Mouse (Mus musculus) kidney, postnatal 0 days (tissue): ENCODE data around the gene Hist1h1a. TPM values are rescaled to one million over a fixed set of nuclear protein-coding genes. Genes with fewer than 3 reads are reported as not detected.

Source experiments
- ATAC-seq: fragments of 200-750 bp; cut with Nextera tagmentation; replicated peaks from 2 replicates; pipeline ENCODE4 v1.8.0; 2017; ENCODE audit warnings: low read depth, moderate number of reproducible peaks, moderate TSS enrichment, moderate library complexity; ENCODE audit not compliant: low FRiP score
- DNase-seq: peaks from one replicate; pipeline ENCODE4 v3.0.0-alpha.2; 2016; ENCODE audit warnings: low spot score
- H3K27ac ChIP-seq: fragments of 300-500 bp; sonication (generic); 2 replicates; pipeline ENCODE4 v1.5.1; 2014; ENCODE audit warnings: mild to moderate bottlenecking
- H3K27me3 ChIP-seq: fragments of 300-500 bp; sonication (generic); 2 replicates; pipeline ENCODE4 v1.6.1; 2014; ENCODE audit warnings: low read length, mixed read lengths; ENCODE audit not compliant: insufficient read depth
- H3K36me3 ChIP-seq: fragments of 300-500 bp; sonication (generic); 2 replicates; pipeline ENCODE4 v1.6.1; 2014; ENCODE audit warnings: low read length, mixed read lengths; ENCODE audit not compliant: insufficient read depth
- H3K4me1 ChIP-seq: fragments of 300-500 bp; sonication (generic); replicated peaks from 2 replicates; pipeline ENCODE4 v1.6.1; 2014; ENCODE audit warnings: antibody characterized with exemption, low read length, mixed read lengths; ENCODE audit not compliant: insufficient read depth
- H3K4me2 ChIP-seq: fragments of 300-500 bp; sonication (generic); 2 replicates; pipeline ENCODE4 v1.6.1; 2014; ENCODE audit warnings: mild to moderate bottlenecking, low read length, moderate library complexity, mixed read lengths
- H3K4me3 ChIP-seq: fragments of 300-500 bp; sonication (generic); replicated peaks from 2 replicates; pipeline ENCODE4 v1.5.1; 2014; ENCODE audit warnings: low read depth, low read length
- H3K9ac ChIP-seq: fragments of 300-500 bp; sonication (generic); 2 replicates; pipeline ENCODE4 v1.6.1; 2014; ENCODE audit warnings: low read depth, low read length
- H3K9me3 ChIP-seq: fragments of 300-500 bp; sonication (generic); replicated peaks from 2 replicates; pipeline ENCODE4 v1.6.1; 2016; ENCODE audit warnings: low read length, inconsistent platforms, mixed read lengths
- CTCF ChIP-seq: IDR thresholded peaks from 2 replicates; pipeline ENCODE4 v1.5.1; 2016; ENCODE audit warnings: antibody characterized with exemption, low read depth, mild to moderate bottlenecking, moderate library complexity
- WGBS: fragments of 180-500 bp; shearing (Covaris S2); extraction: QIAGEN DNeasy Blood & Tissue Kit; methylation state at CpG from one replicate; pipeline ENCODE4 v1.1.7; 2014; 5-methylcytosine and 5-hydroxymethylcytosine counted together
- microRNA-seq: library from miRNA; unstranded; fragments of <30 nt; microRNA quantifications from one replicate; pipeline ENCODE4, GENCODE M21; 2016
- polyA plus RNA-seq: library from polyadenylated mRNA; unstranded; fragments of >200 nt; fragmentation: Nextera tagmentation; extraction: Ambion mirVana; gene quantifications from 2 replicates; pipeline ENCODE4 v1.2.1, GENCODE M21; 2015

The Hist1h1a gene
- polyA plus RNA-seq, 1 experiment from 2014 or later = 1.3 TPM

DNA sequence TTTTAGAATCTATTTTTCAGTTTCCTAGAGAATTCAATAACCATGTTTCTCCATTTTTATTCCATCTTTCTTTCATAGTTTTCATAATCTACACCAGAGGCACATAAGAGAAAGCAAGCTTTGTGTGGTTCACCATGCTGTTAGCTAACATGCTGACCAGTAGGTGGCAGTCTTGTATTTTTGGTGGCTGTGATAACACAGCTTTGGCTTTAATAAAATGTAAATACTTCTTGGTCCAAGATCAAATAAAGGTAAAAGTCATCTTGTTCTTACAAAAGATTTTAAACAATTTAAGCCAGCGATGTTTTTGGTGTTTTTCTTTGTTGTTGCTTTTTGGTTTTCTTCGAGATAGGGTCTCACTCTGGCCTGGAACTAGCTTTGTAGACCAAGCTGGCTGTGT lies 29.1 kb downstream of the Hist1h1a start:
- Histone ChIP-seq H3K9ac (no peak overlapping the region), H3K4me1 (no peaks in the 10 kb centered on the region), H3K4me3 (no peak overlapping the region), H3K36me3 (no peaks in the 10 kb centered on the region), H3K27ac (no peak overlapping the region), H3K4me2 (no peak overlapping the region), H3K27me3 (no peaks in the 10 kb centered on the region), H3K9me3 (no peaks in the 10 kb centered on the region)
- 50% methylated on average over 2 of the region's 2 CpGs for WGBS
- DNase-seq = peak; percentile 78
- peak; percentile 91 for TF ChIP-seq CTCF
- no peak for ATAC-seq

DNA sequence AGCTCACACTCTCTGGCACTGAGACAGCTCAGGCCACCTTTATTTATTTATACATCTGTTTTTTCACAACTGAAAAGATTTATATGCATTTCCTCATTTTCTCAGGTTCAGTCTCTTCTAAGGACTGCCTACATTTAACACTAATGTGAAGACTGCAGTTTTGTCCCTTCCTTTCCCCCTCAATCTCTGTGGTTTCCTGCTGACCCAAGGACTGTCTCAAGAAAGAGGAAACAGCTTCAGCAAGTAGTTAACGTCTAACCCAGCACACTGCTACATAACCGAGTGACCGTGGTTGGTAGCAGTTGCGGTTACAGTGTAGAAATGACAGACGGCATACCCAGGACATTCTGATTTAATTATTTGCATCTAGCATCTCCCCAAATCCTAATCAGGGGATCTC lies 35.9 kb downstream of the Hist1h1a start:
- Histone ChIP-seq H3K9ac (no peak overlapping the region), H3K9me3 (no peaks in the 10 kb centered on the region), H3K27me3 (no peaks in the 10 kb centered on the region), H3K27ac (no peak overlapping the region), H3K4me2 (no peak overlapping the region), H3K36me3 (no peaks in the 10 kb centered on the region), H3K4me1 (0 out of 2 replicates have a peak, but pooled peaks cover 4% of the 10 kb centered on the region), H3K4me3 (no peak overlapping the region)
- no peak for TF ChIP-seq CTCF
- 38% methylated on average over 5 of the region's 5 CpGs for WGBS
- DNase-seq (peak; percentile 11), ATAC-seq (no peak)

DNA sequence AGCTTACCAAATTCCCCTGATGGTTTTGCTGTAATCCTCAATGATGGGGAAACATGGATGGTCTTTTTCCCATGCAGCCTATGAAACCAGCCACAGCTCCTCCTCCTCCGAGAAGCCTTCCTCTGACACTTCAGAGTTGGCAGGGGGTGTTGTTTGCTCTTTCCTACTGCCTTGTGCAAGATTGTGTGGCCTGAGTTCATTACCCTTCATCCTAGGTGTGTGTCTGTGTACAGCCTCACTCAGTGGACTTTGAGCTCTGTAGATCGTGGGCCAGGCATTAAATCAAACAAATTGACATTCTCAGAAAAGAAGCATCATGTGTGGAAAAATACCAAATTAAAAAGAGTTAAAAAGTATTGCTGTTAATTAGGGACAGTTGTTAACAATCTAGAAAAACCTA lies 41.1 kb downstream of the Hist1h1a start:
- no peaks in the 10 kb centered on the region for H3K9me3 ChIP-seq
- H3K27me3 ChIP-seq = no peaks in the 10 kb centered on the region
- H3K4me3 ChIP-seq = no peak overlapping the region
- H3K27ac ChIP-seq = no peak overlapping the region
- no peak overlapping the region for H3K4me2 ChIP-seq
- no peak for TF ChIP-seq CTCF
- 0 out of 2 replicates have a peak, but pooled peaks cover 4% of the 10 kb centered on the region for H3K4me1 ChIP-seq
- WGBS = 69% methylated on average over 2 of the region's 2 CpGs
- DNase-seq (no peak), ATAC-seq (no peak)
- no peaks in the 10 kb centered on the region for H3K36me3 ChIP-seq
- no peak overlapping the region for H3K9ac ChIP-seq

DNA sequence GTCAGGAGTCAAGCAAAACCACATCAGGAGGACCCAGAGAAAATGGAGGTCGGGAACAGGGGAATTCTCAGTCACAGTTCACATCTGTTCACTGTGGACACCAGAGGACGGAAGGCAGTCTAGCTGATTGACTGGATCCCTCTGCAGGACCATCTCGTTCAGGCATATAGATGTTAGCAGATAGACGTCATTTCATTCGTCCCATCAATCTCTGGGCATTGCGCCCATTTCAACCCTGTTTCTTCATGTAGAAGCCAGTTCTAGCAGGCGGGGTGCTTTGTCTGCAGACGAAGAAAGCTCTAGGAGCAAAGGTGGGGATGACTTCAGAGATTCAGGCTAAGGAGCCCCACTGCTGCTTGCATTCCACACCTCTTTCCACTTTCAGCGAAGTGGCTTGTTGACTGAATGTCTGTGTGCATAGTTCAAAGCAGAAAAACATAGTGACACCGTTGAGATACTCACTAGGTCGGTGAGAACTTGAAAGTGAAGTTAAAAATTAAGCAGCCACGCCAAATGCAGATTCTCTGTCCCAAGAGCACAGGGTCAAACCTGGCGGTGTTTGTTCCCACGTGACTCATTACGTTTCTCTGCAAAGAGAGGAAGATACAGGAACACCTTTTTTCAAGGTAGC lies 43.1 kb downstream of the Hist1h1a start, which contains the start of gene Slc17a2:
Gene Slc17a2 (plus strand): TSS at position 572 of the 631 bp plus-strand sequence.
- ATAC-seq = no peak
- no peaks in the 10 kb centered on the region for H3K36me3 ChIP-seq
- TF ChIP-seq CTCF = no peak
- DNase-seq = no peak
- H3K27ac ChIP-seq = no peak within 1 kb of the TSS
- no peaks in the 10 kb centered on the region for H3K4me1 ChIP-seq
- no peaks in the 10 kb centered on the region for H3K9me3 ChIP-seq
- WGBS = 78% methylated on average over 15 of the region's 15 CpGs
- H3K9ac ChIP-seq = no peak within 1 kb of the TSS
- H3K27me3 ChIP-seq = no peaks in the 10 kb centered on the region
- no peak within 1 kb of the TSS for H3K4me3 ChIP-seq
- no peak within 1 kb of the TSS for H3K4me2 ChIP-seq

Small RNA genes lying within 50 kb of the gene (microRNA-seq; reads per million reads assigned to microRNA genes)
- gene Gm44314 (not detected), gene Gm44484 (not detected)

Other genes with a start within 250 kb of the Hist1h1a start
- gene Hist1h4h, start 232.6 kb upstream of the Hist1h1a start, polyA plus RNA-seq = 7.6 and 8.3 TPM in 2 replicates
- gene Hist1h2af, start 229.8 kb upstream of the Hist1h1a start, polyA plus RNA-seq = 3.3 and 4.9 TPM in 2 replicates
- 3.9 and 4.0 TPM in 2 replicates for gene Hist1h3g, start 228.2 kb upstream of the Hist1h1a start, polyA plus RNA-seq
- 0.37 and 0.43 TPM in 2 replicates for gene Hist1h2bh, start 220.3 kb upstream of the Hist1h1a start, polyA plus RNA-seq
- 0.71 and 0.83 TPM in 2 replicates for gene Hist1h3f, start 219.6 kb upstream of the Hist1h1a start, polyA plus RNA-seq
- 0.58 TPM in 1 of 2 replicates, not detected in the other for gene Hist1h4f, start 212.0 kb upstream of the Hist1h1a start, polyA plus RNA-seq
- 0.22 and 0.23 TPM in 2 replicates for gene Hist1h1d, start 210.4 kb upstream of the Hist1h1a start, polyA plus RNA-seq
- 3.9 and 5.0 TPM in 2 replicates for gene Hist1h3e, start 201.3 kb upstream of the Hist1h1a start, polyA plus RNA-seq
- 42.2 and 50.2 TPM in 2 replicates for gene Hist1h2ae, start 192.4 kb upstream of the Hist1h1a start, polyA plus RNA-seq
- gene Hist1h2bg, start 192.3 kb upstream of the Hist1h1a start, polyA plus RNA-seq = 3.4 and 4.1 TPM in 2 replicates
- 3.4 TPM in 2 replicates for gene Hist1h2bf, start 189.5 kb upstream of the Hist1h1a start, polyA plus RNA-seq
- 0.27 and 0.76 TPM in 2 replicates for gene Hist1h2ad, start 189.3 kb upstream of the Hist1h1a start, polyA plus RNA-seq
- 2.6 and 4.2 TPM in 2 replicates for gene Hist1h3d, start 187.9 kb upstream of the Hist1h1a start, polyA plus RNA-seq
- 68.3 and 77.0 TPM in 2 replicates for gene Hist1h4d, start 182.1 kb upstream of the Hist1h1a start, polyA plus RNA-seq
- gene Hist1h2be, start 142.5 kb upstream of the Hist1h1a start, polyA plus RNA-seq = 0.83 and 0.84 TPM in 2 replicates
- gene Hist1h1e, start 141.1 kb upstream of the Hist1h1a start, polyA plus RNA-seq = 13.0 and 14.3 TPM in 2 replicates
- gene Hist1h2ac, start 79.7 kb upstream of the Hist1h1a start, polyA plus RNA-seq = 0.75 and 1.1 TPM in 2 replicates
- gene Hist1h2bc, start 79.5 kb upstream of the Hist1h1a start, polyA plus RNA-seq = 132 and 139 TPM in 2 replicates
- not detected in 2 replicates for gene Hist1h1t, start 67.9 kb upstream of the Hist1h1a start, polyA plus RNA-seq
- 5.2 and 7.4 TPM in 2 replicates for gene Hist1h4c, start 65.2 kb upstream of the Hist1h1a start, polyA plus RNA-seq
- gene Hfe, start 52.8 kb upstream of the Hist1h1a start, polyA plus RNA-seq = 16.8 and 18.0 TPM in 2 replicates
- 33.9 and 41.0 TPM in 2 replicates for gene Hist1h1c, start 24.9 kb upstream of the Hist1h1a start, polyA plus RNA-seq
- 6.0 and 7.0 TPM in 2 replicates for gene Hist1h3c, start 18.1 kb upstream of the Hist1h1a start, polyA plus RNA-seq
- gene Hist1h2bb, start 16.9 kb upstream of the Hist1h1a start, polyA plus RNA-seq = 2.1 and 2.2 TPM in 2 replicates
- gene Hist1h2ab, start 12.5 kb upstream of the Hist1h1a start, polyA plus RNA-seq = 21.7 and 26.6 TPM in 2 replicates
- gene Hist1h3b, start 11.4 kb upstream of the Hist1h1a start, polyA plus RNA-seq = 5.9 and 8.7 TPM in 2 replicates
- 4.4 and 5.6 TPM in 2 replicates for gene Hist1h4b, start 6.7 kb upstream of the Hist1h1a start, polyA plus RNA-seq
- not detected in 2 replicates for gene Hist1h4a, start 2.4 kb upstream of the Hist1h1a start, polyA plus RNA-seq
- 5.2 and 6.7 TPM in 2 replicates for gene Hist1h3a, start 1.3 kb upstream of the Hist1h1a start, polyA plus RNA-seq
- 0.06 TPM in 1 of 2 replicates, not detected in the other for gene Trim38, start 6.2 kb downstream of the Hist1h1a start, polyA plus RNA-seq
- 0.96 TPM in 2 replicates for gene Slc17a2, start 43.3 kb downstream of the Hist1h1a start, polyA plus RNA-seq
- 14.2 and 17.4 TPM in 2 replicates for gene Slc17a3, start 75.8 kb downstream of the Hist1h1a start, polyA plus RNA-seq
- gene Slc17a1, start 104.1 kb downstream of the Hist1h1a start, polyA plus RNA-seq = 79.1 and 84.5 TPM in 2 replicates
- 3.6 and 4.3 TPM in 2 replicates for gene Slc17a4, start 151.3 kb downstream of the Hist1h1a start, polyA plus RNA-seq
- not detected in 2 replicates for gene Hist1h2ba, start 170.5 kb downstream of the Hist1h1a start, polyA plus RNA-seq
- not detected in 2 replicates for gene Hist1h2aa, start 170.8 kb downstream of the Hist1h1a start, polyA plus RNA-seq
- 0.37 and 1.2 TPM in 2 replicates for gene Scgn, start 227.5 kb downstream of the Hist1h1a start, polyA plus RNA-seq